Mouse (Mus musculus) left cerebral cortex, postnatal 14 days (tissue): ENCODE results near the gene Gm42372. TPM values are rescaled to one million over a fixed set of nuclear protein-coding genes. Genes with fewer than 3 reads are reported as not detected.
"Not testable (repeated sequence)": the region's sequence is repeated elsewhere in the genome, so short reads cannot be mapped to it uniquely, and the experiment has no call there.

Experiments used
- DNase-seq, 2 experiments: peaks; one replicate each; pipeline ENCODE4 v3.0.0; 2021 to 2022; ENCODE audit warnings: low spot score in 2 of 2, mixed read lengths in 1 of 2
- intact Hi-C: fragments of 180-260 bp; cut with DNase I; formaldehyde crosslinking; loops from one replicate; pipeline ENCODE4 v1.15.1; 2025
- long read RNA-seq, 2 experiments: library from polyadenylated mRNA; stranded (forward); transcript quantifications; one replicate each; pipeline ENCODE4 v2.0.0; 2021
- total RNA-seq, 2 experiments: library from RNA; stranded (reverse); gene quantifications; 2 replicates each; pipeline ENCODE4 v1.2.3; 2021

The Gm42372 gene
- 10 to 100 TPM; 59.2 to 61.7 TPM for total RNA-seq
- long read RNA-seq, experiment 1, full-length matches to known transcripts, result 8 of 10 reads
- long read RNA-seq, experiment 1, partial matches to known transcripts, result 0 of 10 reads
- long read RNA-seq, experiment 1, other reads (novel, unspliced or antisense), result 2 of 10 reads
- long read RNA-seq, experiment 2, full-length matches to known transcripts, result 8 of 9 reads
- long read RNA-seq, experiment 2, partial matches to known transcripts, result 0 of 9 reads
- long read RNA-seq, experiment 2, other reads (novel, unspliced or antisense), result 1 of 9 reads

DNA sequence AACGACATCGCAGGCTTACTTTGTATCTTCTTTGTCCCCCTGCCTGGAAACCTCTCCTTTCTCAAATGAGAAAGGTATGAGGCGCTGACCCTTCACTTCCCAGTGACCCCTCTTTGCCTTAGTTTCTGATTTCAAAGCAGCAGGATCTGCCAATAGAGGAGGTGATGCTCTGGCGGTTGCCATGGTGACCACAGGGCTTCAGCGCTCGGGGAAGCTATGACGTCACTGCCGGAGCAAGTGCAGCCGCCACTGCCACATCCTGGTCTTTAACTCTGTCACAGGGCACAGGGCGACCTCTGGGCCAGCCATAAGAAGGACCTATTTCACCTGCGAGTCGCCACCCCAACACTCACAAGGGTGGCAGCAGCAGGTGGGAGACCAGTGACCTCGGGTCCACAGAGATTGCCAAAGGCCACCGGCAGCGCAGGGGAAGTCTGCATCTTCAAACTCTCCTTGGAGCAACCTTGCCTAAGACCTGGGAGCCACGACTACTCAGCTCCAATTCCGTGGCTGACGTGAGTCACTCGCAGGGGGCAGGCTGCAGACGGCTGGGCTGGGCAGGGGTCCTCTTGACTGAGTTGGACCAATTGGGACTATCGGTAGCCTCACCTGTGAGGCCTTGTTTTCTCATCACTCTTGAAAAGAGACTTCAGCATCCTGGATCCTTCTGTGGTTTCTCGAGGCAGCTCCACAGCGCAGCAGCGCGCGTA, at the start of gene Gm42372:
Gene Gm42372, plus strand, starts transcription at position 228 of the 710 bp plus-strand sequence.
- peak; percentile 92 to 93 for DNase-seq
- intact Hi-C loops, result no loop called here

DNA sequence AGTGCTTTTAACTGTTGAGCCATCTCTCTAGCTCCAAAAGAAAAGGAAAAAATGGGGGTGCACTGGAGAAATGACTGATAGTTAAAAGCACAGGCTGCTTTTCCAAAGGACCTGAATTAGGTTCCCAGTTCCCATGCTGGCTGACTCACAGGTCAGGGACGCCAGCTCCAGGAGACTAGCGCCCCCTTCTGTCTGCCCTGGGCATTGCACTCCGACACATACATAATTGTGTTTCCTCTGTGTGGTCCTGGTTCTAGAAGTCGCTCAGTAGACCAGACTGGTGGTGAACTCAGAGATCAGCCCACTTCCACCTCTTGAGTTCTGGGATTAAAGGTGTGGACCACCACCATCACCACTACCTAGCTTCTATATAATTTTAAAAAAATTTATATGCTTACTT, 45.6 kb upstream of the Gm42372 start:
- intact Hi-C loops, result no loop called here
- no peak for DNase-seq

DNA sequence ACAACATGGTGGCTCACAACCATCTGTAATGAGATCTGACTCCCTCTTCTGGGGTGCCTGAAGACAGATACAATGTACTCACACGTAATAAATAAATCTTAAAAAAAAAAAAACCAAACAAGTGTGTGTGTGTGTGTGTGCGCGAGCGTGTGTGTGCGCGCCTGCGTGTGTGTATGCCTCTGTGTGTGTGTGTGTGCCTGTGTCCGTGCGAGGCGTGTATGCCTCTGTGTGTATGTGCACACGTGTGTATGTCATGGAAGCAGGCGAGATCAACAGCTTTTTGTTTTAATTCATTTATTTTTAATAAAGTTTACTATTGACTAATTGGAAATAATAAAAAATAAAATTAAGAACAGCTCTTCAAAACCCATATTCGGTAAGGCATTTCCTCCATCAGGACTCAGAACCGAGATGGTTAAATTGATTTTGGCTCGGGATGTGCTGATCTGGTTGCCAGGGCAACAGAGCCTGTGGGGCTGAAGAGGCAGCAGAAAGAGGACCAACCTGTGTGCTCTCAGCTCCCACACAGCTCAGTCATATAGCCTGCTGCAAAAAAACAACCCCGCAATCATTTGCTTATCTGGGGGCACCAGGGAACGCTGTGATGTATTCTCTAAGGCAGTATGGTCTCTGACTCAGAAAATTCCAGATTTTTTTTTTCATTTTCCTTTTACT, 44.6 kb upstream of the Gm42372 start:
- intact Hi-C loops, result no loop called here
- DNase-seq, result peak; percentile 73 to 88

DNA sequence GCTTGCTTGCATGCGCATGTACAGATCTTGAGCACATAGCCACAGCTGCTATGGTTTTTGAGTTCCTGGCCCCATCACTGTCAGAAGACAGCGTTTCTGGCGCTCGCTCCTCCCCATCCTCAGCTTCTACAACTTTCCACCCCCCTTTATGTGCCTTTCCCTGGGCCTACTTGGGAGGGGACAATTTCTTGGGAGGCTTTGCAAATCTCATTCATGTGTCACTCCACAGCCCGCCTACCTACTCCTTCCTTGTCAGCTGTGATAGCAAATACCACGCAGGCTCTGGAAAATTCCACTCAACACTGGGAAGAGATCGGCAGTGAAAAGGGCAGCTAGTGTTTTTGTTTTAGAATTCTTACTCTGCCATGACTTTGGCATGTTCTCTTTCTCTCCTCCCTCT, 42.6 kb upstream of the Gm42372 start:
- intact Hi-C loops, result no loop called here
- peak in 1 of 2 experiments; percentile 85 for DNase-seq

DNA sequence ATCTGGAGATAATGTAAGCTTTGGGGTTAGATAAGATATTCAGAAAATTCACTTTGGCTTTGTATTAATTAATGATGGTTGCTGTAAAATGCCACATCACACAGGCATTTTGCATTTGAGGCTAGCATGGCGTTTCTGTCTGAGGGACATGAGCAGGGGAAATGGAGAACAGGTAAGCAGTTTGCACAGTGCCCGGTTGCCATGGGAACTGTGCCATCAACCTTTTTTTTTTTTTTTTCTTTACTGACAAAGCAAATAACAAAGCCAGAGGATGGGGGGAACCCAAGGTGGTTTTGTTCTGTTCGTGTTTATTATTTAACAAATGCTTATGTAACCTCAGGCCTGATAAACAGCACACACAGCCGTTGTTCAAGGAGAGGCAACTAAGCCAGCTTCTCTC, 40.0 kb upstream of the Gm42372 start:
- intact Hi-C loops, result no loop called here
- DNase-seq, result no peak

DNA sequence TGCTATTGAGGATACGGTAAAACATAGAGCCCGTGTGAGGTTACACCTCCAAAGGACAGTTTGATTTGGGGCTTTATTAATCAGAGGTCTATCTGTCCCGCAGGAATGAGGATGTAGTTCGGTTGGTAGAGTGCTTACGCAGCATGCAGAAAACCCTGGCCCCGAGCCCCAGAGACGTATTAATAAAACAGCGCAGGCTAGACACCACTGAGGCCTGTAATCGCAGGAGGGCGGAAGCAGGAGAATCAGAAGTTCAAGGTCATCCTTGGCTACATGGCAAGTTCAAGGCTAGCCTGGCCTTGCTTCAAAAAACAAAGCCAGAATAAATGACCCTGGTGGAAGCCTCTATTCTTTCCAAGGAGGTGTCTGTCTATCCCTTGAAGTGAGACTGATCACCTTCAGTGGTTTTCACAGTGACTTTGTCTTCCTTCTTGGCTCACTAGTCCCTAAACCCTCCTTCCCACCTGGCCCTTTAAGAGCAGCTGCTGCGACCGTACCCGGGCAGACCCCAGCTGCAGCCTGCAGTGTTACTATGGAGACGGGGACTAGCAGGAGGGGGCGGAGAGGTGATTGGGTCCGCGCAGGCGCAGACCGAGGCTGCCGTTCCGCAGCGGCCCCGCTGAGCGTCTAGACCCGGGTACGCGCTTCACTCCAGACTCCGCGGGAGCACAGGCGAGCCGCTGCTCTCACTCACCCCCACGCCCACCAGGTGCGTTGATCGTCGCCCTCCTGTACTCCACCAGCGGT, 38.7 kb upstream of the Gm42372 start, which contains the start of gene Pnmal2:
Gene Pnmal2, plus strand, starts transcription at position 622 of the 747 bp plus-strand sequence.
- intact Hi-C loops, result no loop called here
- DNase-seq, result peak; percentile 92 to 93

DNA sequence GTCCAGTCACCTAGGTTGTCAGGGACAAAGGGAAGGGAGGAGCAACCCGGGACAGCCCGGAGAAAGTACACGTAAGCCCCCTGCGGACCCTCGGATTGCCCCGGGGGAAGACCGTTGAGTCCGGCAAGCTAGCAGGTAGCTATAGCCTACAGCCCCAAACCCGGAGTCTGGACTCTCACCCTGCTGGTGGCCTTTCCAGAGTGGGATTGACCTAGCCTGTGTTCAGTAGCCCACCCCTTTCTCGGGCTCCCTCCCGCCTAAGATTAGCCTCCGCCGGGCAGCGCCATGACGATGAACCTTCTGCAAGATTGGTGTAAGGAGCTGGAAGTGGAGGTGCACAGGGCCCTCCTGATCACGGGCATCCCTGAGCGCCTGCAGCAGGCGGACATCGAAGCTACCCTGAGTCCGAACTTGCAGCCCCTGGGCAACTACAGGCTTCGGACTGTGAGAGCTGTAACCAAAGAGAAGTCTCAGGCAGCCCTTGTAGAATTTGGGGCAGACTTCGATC, 38.0 kb upstream of the Gm42372 start:
- no peak for DNase-seq
- intact Hi-C loops, result no loop called here

DNA sequence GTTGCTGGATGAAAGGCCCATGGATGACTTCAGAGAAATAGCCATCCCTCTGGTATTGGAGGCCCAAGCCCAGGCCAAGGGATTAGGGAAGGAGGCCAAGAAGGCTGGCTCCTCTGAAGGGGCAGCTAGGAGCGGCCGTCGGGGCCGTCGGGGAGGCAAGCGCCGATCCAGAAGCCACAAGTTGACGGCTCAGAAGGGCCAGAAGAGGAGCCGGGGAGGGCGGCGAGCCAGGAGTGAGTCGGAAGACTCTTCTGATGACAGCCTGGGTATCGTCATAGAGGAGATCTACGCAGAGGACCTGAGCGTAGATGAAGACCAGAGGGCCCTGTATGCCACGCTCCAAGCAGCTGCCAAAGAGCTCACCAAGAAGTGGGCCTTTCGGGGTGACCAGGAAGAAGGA, 37.5 kb upstream of the Gm42372 start:
- intact Hi-C loops, result no loop called here
- DNase-seq, result peak in 1 of 2 experiments; percentile 45

DNA sequence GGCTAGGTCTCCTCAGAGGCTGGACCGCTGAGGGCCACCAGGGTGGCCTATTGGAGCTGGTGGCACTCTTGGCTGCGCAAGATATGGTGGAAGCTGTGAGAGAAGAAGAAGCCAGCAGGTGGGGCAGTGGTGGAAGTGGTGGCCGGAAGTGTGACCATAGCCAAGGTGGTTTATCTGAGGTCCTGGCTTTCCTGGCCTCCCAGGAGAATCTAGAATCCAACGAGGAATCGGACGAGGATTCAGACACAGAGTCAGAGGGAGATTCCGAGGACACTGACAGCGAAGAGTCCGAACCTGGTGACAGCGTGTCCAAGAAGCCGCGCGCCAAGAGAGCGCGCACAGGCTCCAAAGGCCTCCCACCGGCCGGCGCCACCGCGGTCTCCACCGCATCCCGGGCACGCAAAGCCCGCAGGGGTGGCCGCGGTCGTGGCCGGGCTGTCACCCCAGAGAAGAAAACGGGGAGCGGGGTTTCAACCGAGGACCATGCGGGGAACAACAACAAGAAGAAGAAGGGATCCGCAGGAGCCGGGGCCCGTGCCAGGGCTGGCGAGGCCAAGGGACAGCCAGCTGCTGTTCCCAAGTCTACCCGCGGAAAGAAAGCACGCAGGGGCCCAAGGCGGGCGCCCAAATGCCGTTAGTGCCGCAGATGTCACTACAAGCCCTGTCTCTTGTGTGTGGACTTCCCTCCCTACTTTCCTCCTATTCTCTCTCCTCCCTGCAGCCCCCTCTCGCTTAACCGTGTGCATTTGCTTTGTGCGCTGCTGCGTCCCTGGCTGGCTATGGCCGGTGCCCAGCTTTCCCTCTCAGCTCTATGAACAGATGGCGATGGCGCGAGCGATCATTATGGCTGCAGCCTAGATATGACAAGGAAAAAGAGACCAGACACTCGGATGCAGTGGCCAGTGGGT, 36.2 kb upstream of the Gm42372 start:
- intact Hi-C loops, result no loop called here
- no peak for DNase-seq

DNA sequence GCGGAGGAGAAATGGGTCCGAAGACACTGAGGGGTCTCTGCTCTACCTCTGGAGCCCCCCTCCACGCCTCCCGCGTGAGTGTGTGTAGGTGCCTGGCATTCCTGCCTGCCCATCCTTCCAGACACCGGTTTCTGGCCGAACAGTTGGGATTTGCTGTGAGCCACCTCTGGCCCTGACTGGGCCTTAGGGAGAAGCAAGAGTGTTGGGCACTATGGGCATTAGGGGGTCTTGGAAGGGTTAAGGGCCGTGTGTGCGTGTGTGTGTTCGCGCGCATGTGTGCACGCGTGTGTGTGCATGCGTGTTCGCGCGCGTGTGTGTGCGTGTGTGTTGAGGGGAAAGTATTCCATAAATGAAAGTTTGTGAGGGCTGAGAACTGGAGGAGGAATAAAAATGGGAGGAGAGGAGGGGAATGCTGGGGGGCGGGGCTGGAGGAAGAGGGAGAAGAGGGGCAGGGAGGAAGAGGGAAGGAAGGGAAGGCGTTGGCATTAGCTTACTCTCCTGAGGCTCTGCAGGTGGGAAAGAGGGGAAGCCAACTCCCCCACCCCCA, 35.5 kb upstream of the Gm42372 start:
- peak in 1 of 2 experiments; percentile 54 for DNase-seq
- intact Hi-C loops, result no loop called here

DNA sequence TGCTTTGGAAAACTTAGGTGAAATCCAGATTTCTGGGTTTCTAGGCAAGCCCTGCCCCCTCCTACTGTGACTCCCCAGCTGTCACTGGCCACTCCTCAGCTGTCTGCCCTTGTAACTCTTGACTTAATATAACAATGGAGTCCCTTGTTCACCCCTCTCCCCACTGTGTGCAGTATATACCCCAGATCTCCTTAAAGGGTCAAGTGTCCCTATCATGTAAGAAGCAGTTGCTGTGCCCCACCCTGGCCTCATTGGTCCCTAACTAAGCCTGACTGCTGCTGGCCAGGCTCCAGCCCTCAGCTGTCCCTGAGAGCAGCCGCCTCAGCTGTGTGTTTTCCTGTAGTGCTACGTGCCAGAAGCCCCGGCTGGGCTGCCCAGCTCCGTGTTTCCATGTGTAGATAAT, 34.9 kb upstream of the Gm42372 start:
- intact Hi-C loops, result no loop called here
- DNase-seq, result peak in 1 of 2 experiments; percentile 45

DNA sequence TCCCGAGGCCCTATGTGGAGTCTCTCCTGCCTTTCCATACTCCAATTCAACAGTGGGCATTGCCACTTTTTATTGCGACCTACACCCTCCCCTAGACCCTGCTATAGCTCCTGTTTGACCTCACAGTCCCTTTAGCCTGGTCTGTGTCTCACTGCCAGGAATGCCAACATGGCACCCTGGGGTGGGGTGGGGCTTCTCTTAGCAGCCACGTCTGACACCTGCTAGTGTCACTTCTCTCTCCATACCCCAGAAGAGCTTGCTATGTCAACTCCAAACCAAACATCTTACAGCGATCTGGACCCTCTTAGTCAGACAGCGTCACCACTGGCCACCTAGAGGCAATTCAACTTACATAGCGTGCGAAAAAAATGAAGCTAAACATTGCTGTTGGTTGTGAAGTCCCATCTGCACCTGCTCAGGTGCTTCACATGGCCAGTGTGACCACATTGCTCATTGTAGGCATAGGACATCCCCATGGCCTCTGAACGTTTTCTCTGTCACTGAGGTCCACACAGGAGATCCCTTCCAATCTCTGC, 33.9 kb upstream of the Gm42372 start:
- intact Hi-C loops, result no loop called here
- no peak for DNase-seq

DNA sequence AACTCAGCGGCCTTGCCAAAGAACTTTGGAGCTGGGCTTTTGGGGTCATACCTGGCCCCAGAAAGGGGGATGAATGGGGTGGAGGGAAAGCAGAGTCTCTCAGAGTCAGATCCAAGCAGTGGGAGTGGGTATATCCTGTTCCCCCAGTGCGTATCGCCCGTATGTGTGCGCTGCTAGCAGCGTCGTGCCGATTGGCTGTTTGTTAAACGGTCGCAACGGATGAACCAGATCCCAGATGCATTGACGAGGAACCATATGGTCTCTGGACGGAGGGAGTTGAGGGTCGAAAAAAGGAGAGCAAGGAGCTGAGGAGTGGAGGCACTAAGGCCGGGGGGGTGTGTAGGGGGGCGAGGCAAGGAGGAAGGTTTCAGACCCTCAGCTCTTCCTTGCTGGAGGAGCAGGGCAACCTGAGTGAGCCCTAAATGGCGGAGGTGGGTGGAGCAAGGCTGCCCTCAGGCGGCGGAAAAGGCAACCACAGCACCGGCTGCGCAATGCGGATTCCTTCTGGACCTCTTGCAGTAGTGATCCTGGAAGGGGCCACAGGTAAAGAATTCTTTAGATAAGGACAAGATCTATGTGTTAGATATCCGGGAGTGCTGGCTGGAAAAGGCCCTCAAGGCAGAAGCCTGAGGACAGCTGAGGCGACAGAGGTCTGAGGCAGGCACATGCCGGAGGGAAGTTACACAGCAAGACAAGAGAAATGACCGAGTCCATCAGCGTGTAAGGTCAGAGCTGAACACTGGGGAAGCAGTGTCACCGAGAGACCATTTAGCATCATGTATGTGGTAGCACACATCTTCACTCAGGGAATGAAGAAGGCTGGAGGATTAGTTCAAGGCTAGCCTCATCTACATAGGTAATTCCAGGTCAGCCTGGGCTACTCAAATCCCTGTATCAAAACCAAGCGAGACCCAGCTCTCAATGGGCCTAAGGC, 32.7 kb upstream of the Gm42372 start:
- DNase-seq, result peak; percentile 83 to 89

DNA sequence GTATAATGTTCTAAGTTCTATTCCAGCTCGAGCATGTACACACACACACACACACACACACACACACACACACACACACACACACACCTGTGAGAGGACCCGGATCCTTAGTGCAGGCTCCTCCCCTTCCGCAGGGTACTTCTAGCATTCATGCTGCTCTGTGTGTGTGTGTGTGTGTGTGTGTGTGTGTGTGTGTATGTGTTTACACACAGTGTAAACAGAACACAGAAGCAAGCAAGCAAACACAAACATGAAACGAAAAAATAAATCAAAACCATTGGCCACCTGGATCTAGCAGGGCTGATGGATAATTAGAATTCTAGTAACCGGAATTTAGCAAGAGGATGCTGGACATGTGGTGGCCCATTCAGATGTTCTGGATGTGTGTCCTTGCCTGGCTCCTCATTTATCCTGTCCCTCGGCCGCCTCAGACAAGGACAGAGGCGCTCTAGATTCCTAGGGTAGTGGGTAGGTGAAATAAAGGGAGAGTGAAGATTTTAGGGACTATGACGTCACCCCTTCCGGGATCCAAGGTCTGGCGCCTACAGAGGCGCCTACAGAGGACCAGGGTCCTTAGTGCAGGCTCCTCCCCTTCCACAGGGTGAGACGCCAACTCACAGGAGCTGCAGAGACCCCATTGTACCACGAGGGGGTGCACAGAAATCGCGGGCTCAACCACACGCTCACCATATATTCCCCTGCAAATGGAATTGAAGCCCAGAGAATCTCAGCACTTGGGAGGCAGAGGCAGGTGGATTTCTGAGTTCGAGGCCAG, 31.8 kb upstream of the Gm42372 start:
- DNase-seq, result peak; percentile 87 to 88
- intact Hi-C loops, result loop anchor here (1.0 to 2.0 kb wide), 3 partner anchors 19 to 116 kb away; no protein-coding TSS in a partner anchor

More for the DNA sequence above, 32.7 kb upstream of the Gm42372 start:
- intact Hi-C loops, result loop anchor here (1.0 to 2.0 kb wide), 3 partner anchors 18 to 117 kb away; no protein-coding TSS in a partner anchor

DNA sequence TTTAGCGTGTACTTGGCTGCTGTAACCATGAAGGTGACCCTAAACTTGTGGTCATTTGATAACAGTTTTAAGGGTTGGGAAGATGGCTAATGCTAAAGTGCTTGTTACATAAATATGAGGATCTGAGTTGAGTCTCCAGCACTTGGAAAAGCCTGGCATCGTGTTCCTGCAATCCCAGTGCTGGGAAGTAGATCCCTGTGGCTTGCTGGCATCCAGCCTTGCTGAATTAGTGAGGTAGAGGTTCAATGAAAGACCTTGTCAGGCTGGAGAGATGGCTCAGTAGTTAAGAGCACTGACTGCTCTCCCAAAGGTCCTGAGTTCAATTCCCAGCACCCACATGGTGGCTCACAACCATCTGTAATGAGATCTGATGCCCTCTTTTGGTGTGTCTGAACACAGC, 29.1 kb upstream of the Gm42372 start:
- DNase-seq, intact Hi-C loops: not testable (repeated sequence)

DNA sequence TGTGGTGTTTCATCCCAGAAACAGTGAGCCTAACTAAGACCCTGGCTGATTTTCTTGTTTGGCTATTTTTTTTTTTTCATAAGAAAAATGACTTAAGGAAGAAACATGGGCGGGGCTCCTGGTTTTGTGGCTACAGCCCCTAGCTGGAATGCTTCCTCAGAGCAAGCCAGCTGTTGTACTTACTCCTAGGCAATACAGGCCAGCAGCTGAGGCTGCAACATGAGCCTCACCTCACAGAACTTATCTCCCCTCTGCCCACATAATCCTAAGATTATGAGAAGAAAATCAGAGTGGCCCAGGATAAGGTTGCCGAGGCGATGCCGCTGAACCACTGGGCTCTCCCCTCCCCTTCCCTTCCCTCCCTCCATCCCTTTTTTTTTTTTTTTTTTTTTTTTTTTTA, 27.2 kb upstream of the Gm42372 start:
- intact Hi-C loops, result no loop called here
- no peak for DNase-seq
